Mouse (Mus musculus): ENCODE data around the gene Rnf223.

The Rnf223 gene

GRCm38 (mm10) chr4:156130436-156130835 lies at the start of gene Rnf223:
Gene Rnf223 (plus strand): TSS chr4:156130513.
- DNase-seq: no peak

- no peak for DNase-seq
Measured at GRCm38 (mm10) chr4:156082621-156083234, 47.6 kb upstream of the Rnf223 start.

- peak; percentile 60 for DNase-seq
Measured at GRCm38 (mm10) chr4:156083348-156083747, 47.0 kb upstream of the Rnf223 start.

GRCm38 (mm10) chr4:156084096-156084879 lies 46.0 kb upstream of the Rnf223 start:
- DNase-seq: no peak

- no peak for DNase-seq
Measured at GRCm38 (mm10) chr4:156085256-156085655, 45.1 kb upstream of the Rnf223 start.

GRCm38 (mm10) chr4:156087398-156088087 lies 42.8 kb upstream of the Rnf223 start:
- DNase-seq: peak; percentile 22

GRCm38 (mm10) chr4:156091236-156091635 lies 39.1 kb upstream of the Rnf223 start:
- no peak for DNase-seq

GRCm38 (mm10) chr4:156092765-156093164 lies 37.5 kb upstream of the Rnf223 start:
- no peak for DNase-seq

GRCm38 (mm10) chr4:156093758-156094157 lies 36.6 kb upstream of the Rnf223 start:
- DNase-seq: peak; percentile 4

- no peak for DNase-seq
Measured at GRCm38 (mm10) chr4:156096191-156096590, 34.1 kb upstream of the Rnf223 start.

- no peak for DNase-seq
Measured at GRCm38 (mm10) chr4:156097770-156098366, 32.4 kb upstream of the Rnf223 start.

- DNase-seq: no peak
Measured at GRCm38 (mm10) chr4:156099427-156099826, 30.9 kb upstream of the Rnf223 start.

GRCm38 (mm10) chr4:156100501-156100900 lies 29.8 kb upstream of the Rnf223 start:
- DNase-seq: no peak

- DNase-seq: peak; percentile 49
Measured at GRCm38 (mm10) chr4:156101481-156101903, 28.8 kb upstream of the Rnf223 start.

GRCm38 (mm10) chr4:156103342-156103741 lies 27.0 kb upstream of the Rnf223 start:
- DNase-seq: no peak

- peak; percentile 83 for DNase-seq
Measured at GRCm38 (mm10) chr4:156108606-156109546, 21.4 kb upstream of the Rnf223 start.

GRCm38 (mm10) chr4:156109570-156110331 lies 20.6 kb upstream of the Rnf223 start, which contains the start of gene 9430015G10Rik:
Gene 9430015G10Rik (plus strand): TSS chr4:156109982.
- peak; percentile 99 for DNase-seq

GRCm38 (mm10) chr4:156124077-156124476 lies 6.2 kb upstream of the Rnf223 start:
- no peak for DNase-seq

GRCm38 (mm10) chr4:156125393-156125792 lies 4.9 kb upstream of the Rnf223 start:
- DNase-seq: no peak

GRCm38 (mm10) chr4:156126841-156127240 lies 3.5 kb upstream of the Rnf223 start:
- DNase-seq: no peak

- no peak for DNase-seq
Measured at GRCm38 (mm10) chr4:156128746-156129145, 1.6 kb upstream of the Rnf223 start.
